Mouse (Mus musculus): ENCODE results near the gene Lingo1.

Lingo1 gene

DNA sequence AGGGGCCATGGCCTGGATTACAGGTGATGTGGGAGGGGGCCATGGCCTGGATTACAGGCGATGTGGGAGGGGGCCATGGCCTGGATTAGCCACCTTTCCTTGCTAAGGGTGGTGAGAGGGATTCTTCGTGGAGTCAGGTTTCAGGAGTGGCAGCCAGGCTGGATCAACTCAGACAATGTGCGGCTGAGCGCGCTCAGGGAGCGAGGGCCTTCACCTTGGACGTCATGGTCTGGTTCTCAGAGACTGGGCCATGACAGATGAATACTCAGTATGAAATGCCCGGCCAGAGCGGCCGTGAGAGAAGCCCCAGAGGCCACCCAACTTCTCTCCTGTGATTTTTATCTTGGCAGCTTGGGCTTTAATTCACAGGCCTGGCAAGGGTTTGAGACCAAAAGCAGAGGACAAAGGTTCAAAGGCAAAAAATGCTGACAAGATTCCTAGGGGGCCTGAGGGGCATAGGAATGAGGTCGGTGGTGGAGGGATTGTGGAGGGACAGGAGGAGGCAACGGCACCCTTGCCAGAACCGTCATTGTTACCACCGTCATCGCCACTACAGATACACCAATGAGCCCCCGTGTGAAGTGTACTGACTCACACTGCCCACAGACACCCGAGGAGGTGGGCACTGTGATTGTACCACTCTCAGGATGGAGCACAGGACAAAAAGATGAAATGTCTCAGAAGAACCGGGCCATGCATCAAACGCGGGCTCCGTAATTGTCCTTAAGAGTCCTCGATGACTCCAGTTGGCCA is 117.2 kb downstream of the Lingo1 start:
- TF ChIP-seq GATA4 (IDR thresholded peaks at IDR 0.05; ENCODE audit: insufficient replicate concordance, low read length), result no peak

DNA sequence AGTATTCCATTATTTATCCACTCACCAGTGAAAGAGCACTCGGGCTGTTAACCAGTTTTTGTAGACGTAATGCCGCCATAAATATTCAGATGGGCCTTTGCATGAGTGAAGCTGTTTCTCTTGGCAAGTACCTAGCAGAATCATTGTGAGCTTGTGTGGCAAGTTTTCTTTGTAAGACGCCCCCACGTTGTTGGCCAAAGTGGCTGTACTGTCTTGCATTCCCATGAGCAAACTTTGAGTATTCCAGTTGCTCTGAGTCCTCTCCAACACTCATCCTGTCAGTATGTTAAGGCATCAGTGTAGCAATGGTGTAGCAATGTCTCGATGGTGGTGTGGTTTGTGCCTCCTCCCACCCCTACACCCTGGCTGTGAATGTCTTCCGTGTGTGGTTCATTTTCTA is 120.6 kb downstream of the Lingo1 start:
- no peak for TF ChIP-seq GATA4 (IDR thresholded peaks at IDR 0.05; ENCODE audit: insufficient replicate concordance, low read length)

DNA sequence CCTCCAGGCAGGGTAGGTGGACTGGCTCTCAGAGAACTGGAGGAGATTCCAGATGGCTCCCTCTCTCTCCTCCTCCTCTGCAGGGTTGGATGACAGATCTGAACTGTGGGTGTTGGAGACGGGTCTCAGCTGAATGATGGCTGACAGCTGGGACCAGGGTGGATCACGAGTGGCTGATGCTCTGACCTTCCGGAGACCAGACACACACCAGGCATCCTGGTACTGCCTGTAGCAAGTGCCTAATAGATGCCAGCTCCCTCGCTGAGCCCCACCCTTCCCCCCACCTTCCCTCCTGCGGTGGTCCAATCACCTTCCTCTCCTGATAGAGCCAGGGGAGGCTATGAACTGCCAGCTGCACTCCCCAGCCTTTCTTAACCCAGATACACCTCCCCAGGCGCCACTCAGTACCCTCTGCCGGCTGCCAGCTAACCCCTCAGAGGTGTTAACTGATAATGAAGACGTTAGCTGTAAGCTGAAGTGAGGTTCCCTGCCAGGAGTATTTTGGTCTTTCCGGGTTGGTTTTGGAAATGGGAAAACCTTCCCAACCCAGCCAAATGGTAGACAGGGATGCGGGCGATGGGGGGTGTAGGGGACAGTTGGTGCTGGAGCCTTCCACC is 126.6 kb downstream of the Lingo1 start:
- TF ChIP-seq GATA4 (IDR thresholded peaks at IDR 0.05; ENCODE audit: insufficient replicate concordance, low read length), result no peak

DNA sequence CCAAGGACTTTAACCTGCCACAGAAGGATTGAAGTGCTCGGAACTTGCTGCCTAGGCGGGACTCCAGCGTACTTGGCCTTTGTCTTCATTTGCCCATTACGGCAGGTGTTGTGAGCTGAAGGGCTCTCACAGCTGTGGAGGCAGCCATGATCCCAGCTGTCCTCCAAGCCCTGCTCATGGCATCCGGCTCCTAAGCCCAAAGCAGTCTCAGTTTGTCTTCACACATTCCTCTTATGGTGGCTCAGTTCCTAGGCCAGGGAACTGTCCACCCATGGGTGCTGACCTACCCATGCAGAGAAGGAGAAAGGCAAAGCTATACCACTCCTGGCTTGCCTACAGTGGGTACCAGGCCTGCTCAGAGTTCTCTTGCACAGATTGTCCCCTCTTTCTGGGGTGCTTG is 132.1 kb downstream of the Lingo1 start:
- no peak for TF ChIP-seq GATA4 (IDR thresholded peaks at IDR 0.05; ENCODE audit: insufficient replicate concordance, low read length)

DNA sequence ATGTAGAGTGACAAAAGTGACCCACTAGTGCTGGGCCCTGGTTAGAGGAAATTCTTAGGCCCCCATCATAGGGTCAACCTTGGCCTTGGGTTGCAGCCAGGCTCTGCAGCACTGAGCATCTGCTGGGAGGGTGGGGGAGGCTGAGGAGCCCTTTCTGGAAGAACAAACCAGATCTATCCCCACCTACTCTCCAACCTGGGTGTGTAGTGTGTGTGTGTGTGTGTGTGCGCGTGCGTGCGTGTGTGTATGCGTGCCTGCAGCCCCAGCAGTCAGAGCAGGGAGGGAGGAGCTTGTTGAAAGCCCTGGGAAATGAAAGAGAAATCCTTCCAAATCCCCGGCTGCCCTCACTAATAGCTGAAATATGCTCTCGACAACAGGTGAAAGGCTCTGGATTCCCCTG is 133.3 kb downstream of the Lingo1 start:
- no peak for TF ChIP-seq GATA4 (IDR thresholded peaks at IDR 0.05; ENCODE audit: insufficient replicate concordance, low read length)

DNA sequence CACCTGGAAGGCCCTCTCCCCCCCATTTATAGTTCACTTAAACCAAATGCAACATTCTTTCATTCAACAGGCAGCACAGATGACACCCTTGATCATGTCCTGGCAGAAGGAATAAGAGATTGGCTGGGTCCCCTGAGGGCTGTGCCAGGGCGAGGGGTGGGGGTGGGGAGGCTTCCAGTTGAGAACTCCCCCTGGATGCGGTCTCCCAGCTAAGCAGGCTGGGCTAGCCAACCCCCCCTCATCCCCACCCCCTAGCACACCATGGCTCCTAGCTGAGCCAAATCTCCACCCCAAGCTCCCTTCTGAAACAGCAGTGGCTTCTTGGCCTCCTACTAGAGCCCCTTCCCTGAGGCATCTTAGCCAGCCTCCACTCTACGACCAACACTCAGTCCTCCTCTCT is 133.9 kb downstream of the Lingo1 start:
- no peak for TF ChIP-seq GATA4 (IDR thresholded peaks at IDR 0.05; ENCODE audit: insufficient replicate concordance, low read length)

DNA sequence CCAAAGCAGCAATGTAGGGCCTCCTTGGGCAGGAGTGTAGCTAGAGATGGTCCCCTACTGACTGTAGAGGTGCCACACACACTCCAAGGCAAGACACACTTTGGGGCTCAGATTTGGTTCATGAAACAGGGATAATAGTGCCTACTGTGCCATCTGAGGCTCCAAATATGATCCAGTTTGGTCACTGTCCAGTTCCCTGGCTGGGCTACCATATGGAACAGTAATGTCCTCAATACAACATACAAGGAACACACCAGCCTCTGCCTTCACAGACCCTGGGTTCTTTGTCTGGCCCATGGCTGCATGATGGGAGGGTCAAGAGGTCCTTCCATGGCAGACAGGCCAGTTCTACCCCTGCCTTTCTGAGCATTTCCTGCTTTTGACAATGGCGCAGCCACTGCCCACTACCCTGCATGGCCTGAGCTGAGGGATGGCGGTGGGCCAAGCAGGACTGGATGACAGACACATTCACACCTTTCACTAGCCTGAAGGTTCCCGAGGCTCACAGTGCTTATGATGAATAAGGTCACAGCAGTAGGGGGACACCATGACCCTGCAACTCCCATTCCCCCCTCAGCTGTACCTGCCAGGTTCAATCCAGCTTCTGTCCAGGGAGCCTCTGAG is 134.9 kb downstream of the Lingo1 start:
- TF ChIP-seq GATA4 (IDR thresholded peaks at IDR 0.05; ENCODE audit: insufficient replicate concordance, low read length), result no peak

DNA sequence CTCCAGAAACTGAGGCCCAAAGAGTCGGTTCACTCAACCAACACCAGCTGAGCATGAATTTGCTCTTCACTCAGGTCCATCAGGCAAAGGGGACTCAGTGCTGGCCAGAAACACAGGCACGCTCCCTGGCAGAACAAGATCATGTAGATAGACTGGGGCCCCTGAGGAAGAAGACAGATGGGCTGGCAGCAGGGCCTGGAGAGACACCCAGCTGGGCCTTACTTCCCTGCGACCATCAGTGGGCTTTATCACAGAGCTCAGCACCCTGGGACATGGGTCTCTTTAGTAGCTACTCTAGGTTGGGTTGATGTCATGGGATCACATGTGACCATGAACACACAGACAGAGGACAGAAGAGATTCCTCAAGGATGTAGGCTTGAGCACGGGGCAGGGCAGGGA is 137.7 kb downstream of the Lingo1 start:
- TF ChIP-seq GATA4 (IDR thresholded peaks at IDR 0.05; ENCODE audit: insufficient replicate concordance, low read length), result no peak

DNA sequence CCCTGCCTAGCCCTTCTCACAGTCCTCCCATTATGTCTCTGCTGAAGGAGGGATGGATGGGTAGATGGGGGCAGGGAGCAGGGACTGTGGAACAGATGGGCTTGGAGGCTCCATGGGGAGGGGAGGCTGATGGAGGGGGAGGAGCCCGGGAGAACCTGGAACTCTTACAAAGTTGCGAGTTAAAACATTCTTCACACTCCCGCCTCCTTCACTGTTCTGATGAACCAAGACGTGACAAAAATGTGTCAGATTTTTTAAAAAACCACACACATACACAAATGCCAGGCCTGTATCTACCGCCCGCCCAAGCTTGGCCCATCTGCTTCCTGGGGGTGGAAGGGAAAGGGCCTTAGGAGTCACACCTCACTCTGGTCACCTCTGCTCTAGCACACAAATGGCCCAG is 138.3 kb downstream of the Lingo1 start:
- TF ChIP-seq GATA4 (IDR thresholded peaks at IDR 0.05; ENCODE audit: insufficient replicate concordance, low read length), result no peak

DNA sequence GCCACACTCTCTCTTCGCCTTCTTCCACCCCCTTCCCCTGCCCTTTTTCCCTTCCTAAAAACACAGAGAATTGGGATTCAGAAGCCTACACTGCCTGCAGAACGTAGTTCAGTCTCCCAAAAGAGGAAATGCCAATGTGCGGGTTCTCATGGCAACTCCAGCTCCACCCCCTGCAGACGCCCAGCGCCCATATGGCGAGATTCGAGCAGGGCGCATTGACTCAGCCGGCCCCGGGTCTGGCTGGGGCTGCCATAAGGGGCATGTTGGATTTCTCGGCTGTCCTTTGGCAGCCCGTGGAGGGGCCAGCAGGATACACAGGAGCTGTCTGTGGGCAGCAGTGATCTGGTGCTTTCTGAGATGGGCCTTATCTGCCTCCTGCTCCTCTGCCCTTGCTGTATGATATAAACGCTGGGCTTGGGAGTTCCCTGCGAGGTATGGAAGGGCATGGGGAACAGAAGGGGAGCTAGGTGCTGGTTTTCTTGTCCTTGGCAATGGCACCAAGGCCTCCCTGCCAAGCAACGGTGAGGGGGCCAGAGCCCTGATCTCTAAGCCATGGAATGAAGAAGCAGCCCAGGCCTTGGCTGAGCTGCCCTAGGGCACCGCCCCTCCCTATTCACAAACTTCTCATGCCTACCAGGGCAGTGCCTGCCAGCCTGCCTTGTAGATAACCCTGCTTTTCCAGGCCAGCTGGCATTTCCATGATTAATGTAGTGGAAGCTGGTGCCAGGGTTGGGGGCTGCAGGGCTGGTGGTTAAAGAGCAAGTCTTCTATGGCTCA is 139.3 kb downstream of the Lingo1 start:
- no peak for TF ChIP-seq GATA4 (IDR thresholded peaks at IDR 0.05; ENCODE audit: insufficient replicate concordance, low read length)

DNA sequence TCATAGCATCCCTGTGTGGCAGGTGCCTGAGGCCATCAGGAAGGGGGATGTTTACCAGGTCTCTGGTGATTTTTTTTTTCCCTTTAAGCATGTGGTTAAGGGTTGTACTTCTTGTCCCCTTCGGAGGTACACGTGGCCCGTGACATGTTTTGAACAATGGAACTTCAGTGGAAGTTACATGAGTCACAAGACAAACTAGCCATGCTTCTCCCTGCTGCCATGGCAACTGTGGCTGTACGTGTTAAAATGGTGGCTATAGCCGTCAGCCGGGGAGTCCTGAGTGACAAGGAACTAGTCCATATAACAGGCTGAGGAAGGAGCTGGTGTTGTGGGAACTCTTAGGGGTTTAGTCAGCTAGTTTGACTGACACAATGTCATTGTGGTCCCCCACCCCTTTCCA is 141.1 kb downstream of the Lingo1 start:
- no peak for TF ChIP-seq GATA4 (IDR thresholded peaks at IDR 0.05; ENCODE audit: insufficient replicate concordance, low read length)

DNA sequence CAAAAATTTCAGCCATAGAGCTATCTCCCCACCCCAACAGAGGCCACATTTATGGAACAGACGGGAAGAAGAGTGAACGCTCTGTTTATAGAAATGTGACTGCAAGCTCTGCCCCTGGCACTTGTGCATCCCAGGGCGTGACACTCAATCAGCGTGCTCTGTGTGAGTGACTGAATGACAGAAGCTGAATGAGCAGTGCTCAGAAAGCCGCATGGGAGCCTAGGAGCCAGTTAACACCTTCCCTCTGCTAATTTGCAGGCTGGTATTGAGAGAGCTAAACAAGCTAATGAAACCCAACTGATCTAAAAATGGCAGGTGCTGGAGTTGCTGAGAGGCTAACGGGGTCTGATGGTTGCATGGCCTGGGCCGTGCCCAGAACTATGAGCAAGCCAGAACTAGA is 143.7 kb downstream of the Lingo1 start:
- TF ChIP-seq GATA4 (IDR thresholded peaks at IDR 0.05; ENCODE audit: insufficient replicate concordance, low read length), result no peak

DNA sequence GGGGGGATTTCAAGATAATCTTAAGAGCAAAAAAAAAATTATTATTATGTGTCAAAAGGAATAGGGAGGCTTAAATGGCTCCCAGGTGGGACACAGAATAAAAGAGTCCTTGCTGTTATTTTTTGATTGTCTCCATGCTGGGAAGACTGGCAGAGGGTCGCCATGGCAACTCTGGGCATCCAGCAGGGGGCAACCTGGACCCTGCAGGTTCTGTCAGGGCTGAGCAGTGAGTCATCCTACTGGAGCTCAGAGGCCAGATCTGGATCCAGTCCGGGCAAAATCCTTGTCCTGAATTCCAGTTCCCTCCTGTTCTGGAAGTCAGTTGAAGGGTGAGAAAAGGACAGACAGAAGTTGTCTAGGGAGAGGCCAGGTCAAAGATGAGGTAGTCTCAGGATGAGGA is 144.7 kb downstream of the Lingo1 start:
- no peak for TF ChIP-seq GATA4 (IDR thresholded peaks at IDR 0.05; ENCODE audit: insufficient replicate concordance, low read length)

DNA sequence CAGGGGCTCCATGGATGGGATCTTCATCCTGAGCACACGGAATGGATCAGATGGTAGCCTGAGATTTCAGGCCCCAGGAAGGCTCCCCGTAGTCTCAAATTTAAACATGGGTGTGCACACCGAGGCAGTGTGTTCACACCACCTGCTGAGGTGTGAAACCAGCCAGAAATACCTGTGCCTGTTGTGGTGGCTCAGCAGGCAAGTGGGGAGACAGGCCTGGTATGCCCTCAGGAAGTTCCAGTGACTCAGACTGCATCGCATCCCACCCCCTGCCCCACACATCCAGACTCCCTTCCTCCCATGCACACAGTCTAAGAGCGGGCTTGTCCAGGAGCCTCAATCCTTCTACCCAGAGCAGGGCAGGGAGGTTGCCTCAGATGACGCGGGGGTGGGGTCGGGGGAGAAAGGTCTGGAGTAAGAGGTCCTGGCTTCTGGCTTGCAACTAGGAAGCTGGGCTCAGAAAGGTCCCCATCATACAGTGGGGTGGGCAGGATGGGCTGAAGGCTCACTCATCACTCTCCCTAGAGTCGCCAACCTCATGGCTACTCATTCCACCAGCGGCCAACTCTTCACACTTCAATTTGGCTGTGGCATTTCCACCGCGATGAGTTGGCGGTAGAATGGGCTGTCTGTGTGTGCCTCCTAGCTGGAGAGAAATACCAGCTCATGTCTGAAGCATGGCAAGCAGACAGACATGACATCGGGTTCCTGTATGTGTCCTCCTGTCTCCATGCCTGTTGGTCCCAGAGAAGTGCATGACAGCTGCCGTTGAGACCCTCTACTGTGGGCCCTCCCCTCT is 149.8 kb downstream of the Lingo1 start:
- TF ChIP-seq GATA4 (IDR thresholded peaks at IDR 0.05; ENCODE audit: insufficient replicate concordance, low read length), result no peak

DNA sequence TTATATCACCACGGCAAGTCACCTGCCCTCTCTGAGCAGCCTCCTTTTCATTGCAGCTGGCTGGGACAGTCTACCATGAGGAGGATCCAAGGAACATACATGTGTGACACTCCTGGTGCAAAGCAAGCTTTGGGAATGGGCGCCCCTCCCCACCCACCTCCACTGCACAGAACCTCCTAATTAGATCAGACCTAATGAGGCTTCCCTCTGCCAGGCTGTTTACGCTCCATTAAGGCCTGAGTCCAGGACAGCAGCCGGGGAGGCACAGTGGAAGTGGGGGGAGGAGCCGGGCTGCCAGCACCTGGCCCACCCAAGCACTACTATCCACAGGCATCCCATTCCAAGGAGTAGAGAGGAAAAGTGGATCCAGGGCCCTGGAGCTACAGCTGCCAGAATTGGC is 152.8 kb downstream of the Lingo1 start:
- TF ChIP-seq GATA4 (IDR thresholded peaks at IDR 0.05; ENCODE audit: insufficient replicate concordance, low read length), result no peak
